Mouse (Mus musculus) hindbrain, embryonic 10.5 days (tissue): Measurements from ENCODE around the gene Gsto2. TPM values are rescaled to one million over a fixed set of nuclear protein-coding genes. Genes with fewer than 3 reads are reported as not detected.

Source experiments
- DNase-seq: peaks from one replicate; pipeline ENCODE4 v3.0.0-alpha.2; 2017; ENCODE audit warnings: low spot score
- H3K27ac ChIP-seq: fragments of 300-500 bp; sonication (generic); 2 replicates; pipeline ENCODE4 v1.5.1; 2016; ENCODE audit warnings: mild to moderate bottlenecking, moderate library complexity
- H3K27me3 ChIP-seq: fragments of 300-500 bp; sonication (generic); 2 replicates; pipeline ENCODE4 v1.6.1; 2016; ENCODE audit warnings: mild to moderate bottlenecking; ENCODE audit not compliant: poor library complexity, insufficient read depth, severe bottlenecking
- H3K36me3 ChIP-seq: fragments of 300-500 bp; sonication (generic); 2 replicates; pipeline ENCODE4 v1.6.1; 2016; ENCODE audit warnings: mild to moderate bottlenecking, moderate library complexity
- H3K4me1 ChIP-seq: fragments of 300-500 bp; sonication (generic); replicated peaks from 2 replicates; pipeline ENCODE4 v1.6.1; 2016; ENCODE audit warnings: mild to moderate bottlenecking
- H3K4me3 ChIP-seq: fragments of 300-500 bp; sonication (generic); 2 replicates; pipeline ENCODE4 v1.5.1; 2016; ENCODE audit warnings: mild to moderate bottlenecking, moderate library complexity
- H3K9me3 ChIP-seq: fragments of 300-500 bp; sonication (generic); 2 replicates; pipeline ENCODE4 v1.6.1; 2016; ENCODE audit warnings: mild to moderate bottlenecking, moderate library complexity
- whole genome bisulfite sequencing: fragments of 180-500 bp; shearing (Covaris S2); methylation state at CpG from one replicate; pipeline ENCODE4 v1.1.7; 2016; 5-methylcytosine and 5-hydroxymethylcytosine counted together
- polyA plus RNA-seq: library from polyadenylated mRNA; unstranded; fragments of >200 nt; fragmentation: Nextera tagmentation; extraction: Ambion mirVana; gene quantifications from 2 replicates; pipeline ENCODE4 v1.2.1, GENCODE M21; 2016

The Gsto2 gene
- polyA plus RNA-seq, 1 experiment from 2014 or later = 1.8 TPM

DNA sequence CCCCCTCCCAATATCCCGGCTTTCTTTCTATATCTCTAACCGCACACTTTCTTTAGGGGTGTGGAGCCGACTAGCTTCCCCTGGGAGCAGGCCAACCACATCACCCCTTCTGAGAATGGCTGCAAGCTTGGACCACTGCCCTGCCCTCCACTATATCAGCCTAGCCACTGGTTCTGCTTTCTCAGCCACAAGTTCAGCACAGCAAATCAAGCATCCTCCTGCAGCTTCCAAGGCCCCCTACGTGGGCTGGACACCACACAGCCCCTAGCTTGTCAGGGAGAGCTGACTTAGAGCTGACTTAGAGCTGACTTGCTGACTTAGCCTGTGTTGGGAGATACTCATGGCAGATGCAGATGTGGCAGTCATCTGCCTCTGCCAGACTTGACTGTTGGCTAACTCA lies 39.7 kb downstream of the Gsto2 start:
- Histone ChIP-seq H3K27me3 (no peaks in the 10 kb centered on the region), H3K36me3 (peaks cover 17% of the 10 kb centered on the region), H3K4me1 (peaks cover 53% of the 10 kb centered on the region), H3K9me3 (no peaks in the 10 kb centered on the region), H3K27ac (peak overlapping the region; percentile 30; the same call in 1 of the 2 replicates), H3K4me3 (no peak overlapping the region)
- DNase-seq = no peak
- WGBS = 85% methylated on average over 4 of the region's 4 CpGs

DNA sequence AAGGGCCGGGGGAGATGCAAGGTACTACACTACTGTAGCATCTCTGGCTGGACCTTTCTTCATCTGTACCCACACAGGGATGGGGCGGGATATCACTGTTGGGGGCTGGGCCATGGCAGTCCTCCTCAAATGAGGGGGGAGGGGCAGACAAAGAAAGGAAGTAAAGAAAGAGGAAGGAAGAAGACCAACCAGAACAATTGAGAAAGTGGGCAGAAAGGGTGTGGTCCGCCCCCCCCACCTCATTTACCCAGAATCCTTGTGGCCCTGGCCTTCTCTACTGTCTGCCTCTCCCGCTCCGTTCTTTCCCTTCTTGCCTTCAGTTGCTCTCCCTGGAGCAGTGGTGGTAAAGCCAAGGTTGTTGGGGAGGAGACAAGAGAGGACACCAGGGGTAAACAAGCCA lies 40.3 kb downstream of the Gsto2 start:
- 88% methylated on average over 5 of the region's 5 CpGs for WGBS
- Histone ChIP-seq H3K27ac (0 out of 2 replicates have a peak overlapping the region, but pooled peaks have one; percentile 24), H3K36me3 (peaks cover 12% of the 10 kb centered on the region), H3K9me3 (no peaks in the 10 kb centered on the region), H3K4me3 (no peak overlapping the region), H3K27me3 (no peaks in the 10 kb centered on the region), H3K4me1 (peaks cover 59% of the 10 kb centered on the region)
- DNase-seq = no peak

DNA sequence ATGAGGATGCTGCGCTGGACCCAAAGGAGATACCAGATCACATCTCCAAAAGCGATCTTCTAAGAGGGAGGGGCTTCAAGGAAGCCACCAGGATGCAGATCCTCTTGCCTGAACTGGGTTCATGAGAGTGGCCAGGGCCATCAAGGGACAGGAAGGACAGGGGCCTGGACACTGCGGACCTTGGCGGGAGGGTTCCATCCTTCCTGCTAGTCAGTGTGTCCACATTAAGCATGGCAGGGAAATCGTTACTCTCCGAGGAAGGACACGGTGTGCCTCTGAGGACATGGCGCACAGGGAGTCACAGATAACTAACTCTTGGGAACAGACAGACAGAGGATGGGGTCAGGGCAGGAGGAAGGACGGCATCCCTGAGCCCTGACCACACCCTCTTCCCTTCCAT lies 42.3 kb downstream of the Gsto2 start:
- no peaks in the 10 kb centered on the region for H3K9me3 ChIP-seq
- no peak overlapping the region for H3K4me3 ChIP-seq
- no peak for DNase-seq
- WGBS = 91% methylated on average over 9 of the region's 9 CpGs
- H3K4me1 ChIP-seq = peaks cover 57% of the 10 kb centered on the region
- no peaks in the 10 kb centered on the region for H3K27me3 ChIP-seq
- 0 out of 2 replicates have a peak overlapping the region, but pooled peaks have one; percentile 50 for H3K27ac ChIP-seq
- H3K36me3 ChIP-seq = peaks cover 28% of the 10 kb centered on the region

DNA sequence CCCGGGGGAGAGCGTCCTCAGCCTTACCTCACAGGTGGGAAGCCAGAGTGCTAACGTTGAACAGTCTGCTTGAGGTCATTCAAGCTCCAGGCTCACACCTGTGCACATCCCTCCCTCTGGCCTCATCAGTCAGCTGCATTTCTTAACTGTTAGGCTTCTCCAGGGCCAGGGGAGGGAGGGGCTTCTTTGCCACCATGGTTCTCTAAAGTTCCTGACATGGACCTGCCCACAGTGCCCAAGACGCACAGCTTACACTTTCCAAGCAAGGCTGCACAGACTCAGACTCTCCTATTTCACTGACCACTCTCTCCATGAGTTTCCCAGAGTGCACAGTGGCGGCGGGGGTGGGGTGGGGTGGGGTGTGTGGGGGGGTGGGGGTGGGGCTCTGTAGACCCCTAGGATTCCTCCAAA lies 43.6 kb downstream of the Gsto2 start:
- Histone ChIP-seq H3K36me3 (peaks cover 37% of the 10 kb centered on the region), H3K27ac (peak overlapping the region; percentile 97), H3K4me3 (peak overlapping the region; percentile 52), H3K4me1 (peaks cover 43% of the 10 kb centered on the region), H3K27me3 (no peaks in the 10 kb centered on the region), H3K9me3 (no peaks in the 10 kb centered on the region)
- 25% methylated on average over 6 of the region's 6 CpGs for WGBS
- DNase-seq = peak; percentile 20

DNA sequence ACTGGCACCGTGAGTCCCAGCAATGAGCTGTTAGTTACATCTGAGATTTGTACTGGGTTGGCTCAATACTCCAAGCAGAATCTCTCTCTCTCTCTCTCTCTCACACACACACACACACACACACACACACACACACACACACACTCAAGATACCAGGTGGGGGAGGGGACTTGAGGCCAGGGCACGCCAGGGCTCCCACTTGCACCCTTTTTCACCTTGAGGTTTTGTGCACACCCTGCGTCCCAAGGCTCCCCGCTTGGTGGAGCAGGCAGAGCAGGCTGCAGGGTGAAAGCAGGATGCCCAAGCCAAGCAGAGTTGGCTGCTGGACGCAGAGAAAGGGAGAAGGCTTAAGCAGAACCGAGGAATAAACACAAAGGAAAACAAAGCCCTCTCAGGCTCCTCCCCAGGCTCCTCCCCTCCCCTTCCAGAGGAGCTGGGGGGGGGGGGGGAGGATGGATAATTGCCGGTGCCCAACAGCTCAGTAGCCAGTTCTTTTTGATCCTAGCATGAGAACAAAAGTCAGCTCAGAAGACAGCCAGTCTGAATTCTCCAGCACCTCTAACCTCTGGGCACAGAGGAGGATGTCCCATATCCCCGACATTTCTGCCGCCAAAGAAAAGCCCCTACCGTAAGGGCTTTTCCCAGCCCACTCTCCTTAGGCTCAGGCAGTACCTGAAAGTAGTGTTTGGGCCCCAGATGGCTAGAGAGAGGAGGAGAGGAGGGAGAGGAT lies 44.2 kb downstream of the Gsto2 start:
- peak overlapping the region; percentile 52 for H3K4me3 ChIP-seq
- H3K27ac ChIP-seq = peak overlapping the region; percentile 97
- no peaks in the 10 kb centered on the region for H3K9me3 ChIP-seq
- under 1% methylated on average over 10 of the region's 10 CpGs for WGBS
- H3K36me3 ChIP-seq = peaks cover 36% of the 10 kb centered on the region
- peak; percentile 76 for DNase-seq
- H3K27me3 ChIP-seq = no peaks in the 10 kb centered on the region
- H3K4me1 ChIP-seq = peaks cover 43% of the 10 kb centered on the region

DNA sequence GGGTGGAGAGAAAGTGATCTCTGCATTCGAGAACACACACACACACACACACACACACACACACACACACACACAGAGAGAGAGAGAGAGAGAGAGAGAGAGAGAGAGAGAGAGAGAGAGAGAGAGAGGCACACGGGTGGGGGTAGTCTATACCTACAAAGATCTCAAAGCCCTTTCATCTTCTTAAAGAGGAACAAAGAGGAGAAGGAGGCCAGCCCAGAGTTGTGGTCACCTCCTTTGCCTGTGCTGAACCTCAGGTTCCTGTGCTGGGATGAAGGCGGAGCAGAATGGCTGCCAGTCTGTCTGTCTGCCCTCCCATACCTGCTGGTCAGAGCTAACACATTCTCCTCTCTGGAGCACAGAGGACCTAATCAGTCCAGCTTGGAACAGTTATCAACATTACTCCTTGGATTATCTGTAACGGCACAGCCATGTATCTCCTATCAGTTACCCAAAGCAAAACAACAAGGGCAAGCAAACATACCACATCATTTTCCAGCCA lies 44.8 kb downstream of the Gsto2 start:
- H3K4me1 ChIP-seq = peaks cover 38% of the 10 kb centered on the region
- peaks cover 34% of the 10 kb centered on the region; the same call in 1 of the 2 replicates for H3K36me3 ChIP-seq
- no peaks in the 10 kb centered on the region for H3K9me3 ChIP-seq
- peak overlapping the region; percentile 97 for H3K27ac ChIP-seq
- 45% methylated on average over 4 of the region's 4 CpGs for WGBS
- DNase-seq = no peak
- H3K27me3 ChIP-seq = no peaks in the 10 kb centered on the region
- peak overlapping the region; percentile 52 for H3K4me3 ChIP-seq

DNA sequence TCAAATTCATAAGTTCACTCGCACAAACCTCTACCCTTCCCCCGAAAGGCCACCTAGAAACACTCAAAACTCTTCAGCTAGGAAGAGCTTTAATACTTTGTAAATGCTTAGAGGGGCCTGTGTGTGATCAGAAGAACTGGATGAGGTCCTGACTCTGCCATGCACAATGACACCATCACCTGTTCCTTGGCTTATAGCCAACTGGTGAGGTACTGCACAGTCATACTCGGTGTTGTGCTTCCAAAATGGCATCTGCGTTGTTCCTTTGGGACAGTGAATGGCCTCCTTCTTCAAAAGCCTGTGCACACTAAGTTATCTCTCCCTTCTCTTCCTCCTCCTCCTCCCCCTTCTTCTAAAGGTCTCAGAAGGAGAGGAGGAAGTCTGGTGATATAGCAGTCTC lies 45.4 kb downstream of the Gsto2 start:
- no peaks in the 10 kb centered on the region for H3K9me3 ChIP-seq
- H3K27ac ChIP-seq = peak overlapping the region; percentile 97
- WGBS = 93% methylated on average over 4 of the region's 4 CpGs
- H3K27me3 ChIP-seq = no peaks in the 10 kb centered on the region
- H3K36me3 ChIP-seq = peaks cover 34% of the 10 kb centered on the region; the same call in 1 of the 2 replicates
- no peak overlapping the region for H3K4me3 ChIP-seq
- no peak for DNase-seq
- peaks cover 36% of the 10 kb centered on the region for H3K4me1 ChIP-seq

DNA sequence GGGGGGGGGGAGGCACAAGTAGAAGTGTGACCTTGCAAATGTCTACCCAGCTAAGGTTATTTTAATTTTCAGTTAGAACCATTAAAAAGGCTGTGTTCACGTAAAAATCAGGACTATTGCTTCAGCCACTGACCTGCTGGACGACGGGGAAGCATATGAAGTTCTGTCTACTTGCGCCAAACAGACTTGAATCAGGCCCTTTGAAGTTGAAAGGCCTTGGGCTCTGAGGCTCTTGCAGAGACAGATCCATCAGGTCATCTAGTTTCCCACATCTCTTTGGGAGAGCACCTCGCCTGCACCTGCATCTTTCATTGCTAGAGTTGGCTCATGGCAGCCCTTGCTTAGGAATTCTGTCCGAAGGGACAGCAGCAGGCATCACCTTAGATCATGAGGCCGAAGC lies 48.0 kb downstream of the Gsto2 start:
- DNase-seq = no peak

DNA sequence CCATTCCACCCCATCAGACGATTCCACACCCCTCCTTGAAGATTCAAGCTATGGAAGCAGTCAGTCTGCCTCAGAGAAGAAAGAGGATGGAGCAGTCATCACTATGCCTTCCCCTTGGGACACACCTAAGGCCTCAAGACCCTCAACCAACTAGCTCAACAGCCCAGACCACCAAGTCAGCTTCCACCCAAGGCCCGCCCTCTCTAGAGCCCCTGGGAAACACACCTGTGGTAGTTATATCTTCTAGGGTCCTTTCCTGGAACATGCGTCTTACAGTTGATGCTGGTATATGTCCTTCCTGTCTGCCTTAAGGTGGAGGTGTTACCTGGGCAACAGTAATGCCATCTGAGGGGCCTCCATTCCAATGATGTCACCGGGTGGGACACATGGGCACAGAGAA lies 48.9 kb downstream of the Gsto2 start:
- Histone ChIP-seq H3K9me3 (no peaks in the 10 kb centered on the region), H3K4me1 (peaks cover 54% of the 10 kb centered on the region), H3K27me3 (no peaks in the 10 kb centered on the region), H3K36me3 (peaks cover 25% of the 10 kb centered on the region; the same call in 1 of the 2 replicates), H3K27ac (no peak overlapping the region), H3K4me3 (no peak overlapping the region)
- no peak for DNase-seq
- 91% methylated on average over 4 of the region's 4 CpGs for WGBS

More for the DNA sequence above, 48.0 kb downstream of the Gsto2 start:
- H3K27me3 ChIP-seq = no peaks in the 10 kb centered on the region
- 90% methylated on average over 7 of the region's 7 CpGs for WGBS
- H3K4me3 ChIP-seq = no peak overlapping the region
- H3K36me3 ChIP-seq = peaks cover 25% of the 10 kb centered on the region; the same call in 1 of the 2 replicates
- H3K9me3 ChIP-seq = no peaks in the 10 kb centered on the region
- peaks cover 58% of the 10 kb centered on the region for H3K4me1 ChIP-seq
- H3K27ac ChIP-seq = no peak overlapping the region

DNA sequence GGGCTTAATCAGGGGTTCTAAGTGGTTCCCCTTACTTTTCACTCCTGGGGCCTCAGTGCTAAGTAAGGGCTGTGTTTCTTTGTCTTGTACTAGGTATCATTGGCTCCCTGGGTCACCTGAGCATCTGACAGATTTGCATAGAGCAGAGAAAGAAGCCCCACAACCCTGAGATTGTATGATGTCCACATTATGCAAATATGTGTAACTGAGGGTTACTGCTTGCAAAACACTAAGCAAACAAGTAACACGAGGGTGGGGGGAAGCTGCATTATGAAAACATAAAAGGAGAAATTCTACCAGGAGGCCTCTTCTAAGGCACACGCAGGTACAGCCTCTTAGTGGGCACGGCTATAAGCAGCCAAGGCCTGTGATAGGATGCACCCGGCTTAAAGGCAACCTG lies 49.9 kb downstream of the Gsto2 start:
- no peak overlapping the region for H3K27ac ChIP-seq
- H3K4me1 ChIP-seq = peaks cover 50% of the 10 kb centered on the region
- no peak overlapping the region for H3K4me3 ChIP-seq
- no peaks in the 10 kb centered on the region for H3K9me3 ChIP-seq
- DNase-seq = no peak
- H3K36me3 ChIP-seq = peaks cover 25% of the 10 kb centered on the region; the same call in 1 of the 2 replicates
- 87% methylated on average over 4 of the region's 4 CpGs for whole genome bisulfite sequencing
- H3K27me3 ChIP-seq = no peaks in the 10 kb centered on the region

DNA sequence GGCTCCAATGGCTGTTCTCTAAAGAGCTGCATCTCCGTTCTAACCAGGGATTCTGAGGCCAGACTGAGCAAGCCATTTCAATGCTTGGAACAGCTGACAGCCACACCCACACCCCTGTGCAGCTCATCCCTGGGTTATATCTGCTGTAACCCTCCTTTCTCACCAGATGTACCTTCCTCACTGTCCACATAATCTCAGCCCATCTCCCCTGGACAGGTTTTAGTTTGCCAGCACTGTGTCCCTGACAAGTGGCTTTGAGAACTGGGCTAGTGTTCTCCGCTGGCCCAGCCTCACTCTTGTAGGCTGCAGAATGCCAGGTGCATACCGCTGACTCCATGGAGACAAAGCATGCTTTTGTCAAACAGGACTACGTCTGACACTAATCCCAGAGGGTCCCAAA lies 52.1 kb downstream of the Gsto2 start:
- no peak for DNase-seq
- H3K36me3 ChIP-seq = peaks cover 9% of the 10 kb centered on the region; the same call in 1 of the 2 replicates
- peaks cover 38% of the 10 kb centered on the region for H3K4me1 ChIP-seq
- no peaks in the 10 kb centered on the region for H3K9me3 ChIP-seq
- H3K27ac ChIP-seq = peak overlapping the region; percentile 99; the same call in 1 of the 2 replicates
- no peaks in the 10 kb centered on the region for H3K27me3 ChIP-seq
- H3K4me3 ChIP-seq = peak overlapping the region; percentile 80
- 23% methylated on average over 4 of the region's 4 CpGs for WGBS

DNA sequence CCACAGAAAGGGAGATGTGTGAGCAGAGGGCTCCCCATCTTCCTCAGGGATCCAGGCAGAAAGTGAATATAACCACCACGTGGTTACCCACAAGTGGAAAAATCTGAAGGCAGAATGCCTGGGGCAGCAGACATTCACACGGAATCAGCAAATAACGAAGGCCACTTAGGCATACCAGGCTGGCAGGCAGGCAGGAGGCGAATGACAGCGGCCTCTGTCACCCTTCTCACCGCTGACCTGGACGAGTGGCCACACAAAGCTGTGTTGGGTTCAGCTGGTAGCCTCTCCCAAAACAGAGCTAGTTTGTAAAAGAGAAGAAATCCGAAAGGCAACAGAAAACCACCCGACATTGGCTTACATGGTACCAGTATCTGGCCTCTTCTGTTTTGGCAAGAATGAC lies 52.7 kb downstream of the Gsto2 start:
- Histone ChIP-seq H3K27ac (peak overlapping the region; percentile 99), H3K36me3 (0 out of 2 replicates have a peak, but pooled peaks cover 5% of the 10 kb centered on the region), H3K4me3 (peak overlapping the region; percentile 80), H3K9me3 (no peaks in the 10 kb centered on the region), H3K4me1 (peaks cover 38% of the 10 kb centered on the region), H3K27me3 (no peaks in the 10 kb centered on the region)
- no peak for DNase-seq
- WGBS = 21% methylated on average over 9 of the region's 9 CpGs

DNA sequence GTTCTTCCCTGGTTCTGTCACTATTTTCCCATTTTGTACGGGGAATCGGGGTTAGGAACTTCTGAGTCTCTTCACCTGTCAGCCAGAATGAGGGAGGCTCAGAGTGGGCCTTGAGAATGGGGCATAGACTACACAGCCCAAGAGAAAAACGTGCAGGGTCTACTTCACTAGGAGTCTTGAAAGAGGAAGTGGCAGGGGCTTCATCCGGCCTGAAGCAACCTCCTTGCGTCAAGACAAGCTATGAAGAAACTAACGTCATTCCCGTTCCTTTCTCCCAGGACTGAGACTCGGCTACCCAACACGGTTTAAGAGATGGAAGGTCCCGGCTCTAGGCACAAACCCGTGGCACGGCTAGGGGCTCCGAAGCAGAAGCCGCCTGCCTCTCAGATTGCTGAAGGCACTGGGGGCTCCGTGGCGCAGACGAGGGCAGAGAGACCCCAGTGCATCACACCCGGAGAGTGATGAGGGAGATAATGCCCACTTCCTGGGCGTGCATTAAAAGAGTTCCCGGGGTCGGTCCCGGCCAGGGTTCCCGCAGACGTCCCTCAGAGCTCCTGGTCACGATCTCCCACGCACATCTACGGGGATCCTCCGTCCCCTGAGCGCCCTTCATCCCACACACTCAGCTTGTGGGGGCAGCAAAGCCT lies 53.2 kb downstream of the Gsto2 start:
- 1% methylated on average over 29 of the region's 29 CpGs for WGBS
- Histone ChIP-seq H3K4me1 (peaks cover 38% of the 10 kb centered on the region), H3K36me3 (0 out of 2 replicates have a peak, but pooled peaks cover under 1% of the 10 kb centered on the region), H3K4me3 (peak overlapping the region; percentile 80), H3K27me3 (no peaks in the 10 kb centered on the region), H3K27ac (peak overlapping the region; percentile 99), H3K9me3 (no peaks in the 10 kb centered on the region)
- no peak for DNase-seq
